Mouse (Mus musculus) liver, embryonic 14.5 days (tissue): ENCODE measurements around the gene Fut2.

Source experiments
- CTCF ChIP-seq: IDR thresholded peaks from 2 replicates; pipeline ENCODE4 v1.5.1; 2016; ENCODE audit warnings: antibody characterized with exemption, low read depth, control low read depth
- EP300 ChIP-seq: IDR thresholded peaks from 2 replicates; pipeline ENCODE4 v1.6.1; 2016; ENCODE audit warnings: antibody characterized with exemption, low read depth

DNA sequence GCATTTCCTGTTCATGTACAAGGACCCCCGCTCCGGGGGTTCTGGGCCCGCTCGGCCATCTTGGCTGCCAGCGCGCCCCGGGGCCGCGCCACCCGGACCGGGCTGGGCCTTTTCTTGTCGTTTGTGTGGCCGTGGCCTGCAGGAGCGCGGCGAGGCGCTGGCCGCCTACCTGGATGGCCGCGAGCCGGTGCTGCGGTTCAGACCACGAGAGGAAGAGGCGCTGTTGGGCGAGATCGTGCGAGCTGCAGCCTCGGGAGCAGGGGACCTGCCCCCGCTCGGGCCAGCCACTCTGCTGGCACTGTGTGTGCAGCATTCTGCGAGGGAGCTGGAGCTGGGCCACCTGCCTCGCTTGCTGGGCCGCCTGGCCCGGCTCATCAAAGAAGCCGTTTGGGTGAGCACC, 33.7 kb downstream of the Fut2 start:
- TF ChIP-seq CTCF (no peak), EP300 (no peak)
